8 mouse cellular contexts compared by ENCODE assay signal in the genomic region with DNA sequence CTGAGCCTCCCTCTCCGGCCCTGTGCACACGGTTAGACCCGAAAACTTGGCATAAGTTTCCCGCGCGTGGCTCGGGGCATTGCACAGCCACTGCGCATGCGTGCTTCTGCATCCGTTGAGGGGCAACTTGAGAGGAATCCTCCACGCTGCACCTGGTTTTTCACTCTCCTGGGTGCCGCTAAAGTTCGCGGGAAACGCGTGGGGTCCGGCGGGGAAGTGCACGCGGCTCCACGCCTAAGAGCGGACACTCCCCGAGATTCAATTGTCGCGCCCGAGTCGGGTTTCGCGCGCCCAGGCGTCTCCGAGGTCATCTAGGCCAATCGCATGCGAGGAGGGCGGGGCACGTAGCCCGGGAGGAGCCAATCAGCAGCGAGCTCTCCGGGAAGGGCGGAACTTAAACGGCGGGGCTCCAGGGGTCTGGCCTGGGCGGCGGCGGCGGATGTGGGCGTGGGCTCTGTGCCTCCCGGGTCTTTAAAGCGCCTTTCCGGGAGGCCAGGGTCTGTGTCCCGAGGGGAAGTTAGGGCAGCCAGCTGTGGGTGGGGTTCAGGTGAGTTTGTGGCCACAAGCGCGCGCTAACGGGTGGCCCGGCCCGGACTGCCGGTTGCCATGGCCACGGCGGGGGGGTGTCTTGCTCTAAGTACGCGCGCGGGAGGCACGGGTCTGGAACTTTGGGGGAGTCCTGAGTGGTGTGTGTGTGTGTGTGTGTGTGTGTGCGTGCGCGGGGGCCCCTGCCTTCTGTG. TPM values are rescaled to one million over a fixed set of nuclear protein-coding genes. Genes with fewer than 3 reads are reported as not detected.
A peak's percentile ranks its signal among the peaks of the same experiment; 100 is the strongest.
DNase-seq lines count a peak whose midpoint lies in the region; ATAC-seq and TF ChIP-seq lines count a peak whose summit lies in the region.

No protein-coding gene starts in this region.

- peaks cover 4 to 34% of the 10 kb centered on the region in 2 experiments; a peak in 3 of 4 replicates for H3K4me1 ChIP-seq in ES-E14 (ENCODE audit: control insufficient read depth in 2 of 2, insufficient read depth in 2 of 2, low read length in 2 of 2, poor library complexity in 1 of 2)
- peaks cover 24% of the 10 kb centered on the region for H3K4me1 ChIP-seq in forebrain, embryonic 14.5 days (ENCODE audit: control insufficient read depth, insufficient read depth, low read length)
- peaks cover 45% of the 10 kb centered on the region for H3K4me1 ChIP-seq in liver, postnatal 0 days (ENCODE audit: insufficient read depth)
- H3K4me1 ChIP-seq in neural tube, embryonic 13.5 days (replicated peaks) = peaks cover 40% of the 10 kb centered on the region

- TF ChIP-seq CTCF in liver, postnatal 0 days (IDR thresholded peaks at IDR 0.05; ENCODE audit: low read depth) = no peak

- H3K9me3 ChIP-seq in ES-E14 (ENCODE audit: control insufficient read depth, insufficient read depth, low read depth, low read length) = no peaks in the 10 kb centered on the region
- no peaks in the 10 kb centered on the region for H3K9me3 ChIP-seq in forebrain, embryonic 14.5 days (replicated peaks; ENCODE audit: control insufficient read depth, low read length)
- H3K9me3 ChIP-seq in liver, postnatal 0 days (ENCODE audit: low read length) = no peaks in the 10 kb centered on the region
- no peaks in the 10 kb centered on the region for H3K9me3 ChIP-seq in neural tube, embryonic 13.5 days

- in situ Hi-C loops in ES-E14 (cut with MboI; ENCODE audit: low sequenced_read_pairs in 2 of 2, unreplicated experiment in 2 of 2) = no loop called here

- H3K4me2 ChIP-seq in forebrain, embryonic 14.5 days (ENCODE audit: low read length) = peak overlapping the region; percentile 88
- H3K4me2 ChIP-seq in liver, postnatal 0 days (ENCODE audit: low read depth, low read length) = peak overlapping the region; percentile 88
- H3K4me2 ChIP-seq in neural tube, embryonic 13.5 days = peak overlapping the region; percentile 90

- peak; percentile 98 for DNase-seq in ES-E14 (ENCODE audit: low read depth, low spot score)
- peak; percentile 89 for DNase-seq in cerebellum, adult 11 months
- DNase-seq in forebrain, embryonic 14.5 days (ENCODE audit: low spot score) = peak; percentile 98
- peak; percentile 96 to 97 for DNase-seq in heart, postnatal 14 days
- DNase-seq in large intestine, adult 2 months (ENCODE audit: low read depth, low spot score) = peak; percentile 85
- peak; percentile 98 for DNase-seq in liver, postnatal 0 days
- peak; percentile 67 for DNase-seq in telencephalon, adult 2 months (ENCODE audit: low read depth, low spot score)

- peaks cover 42% of the 10 kb centered on the region for H3K36me3 ChIP-seq in ES-E14 (ENCODE audit: control insufficient read depth, insufficient read depth, low read length, poor library complexity, severe bottlenecking)
- H3K36me3 ChIP-seq in forebrain, embryonic 14.5 days (ENCODE audit: control insufficient read depth, insufficient read depth, low read length) = peaks cover 21% of the 10 kb centered on the region
- peaks cover 31% of the 10 kb centered on the region for H3K36me3 ChIP-seq in liver, postnatal 0 days (replicated peaks; ENCODE audit: insufficient read depth, low read length)
- no peaks in the 10 kb centered on the region for H3K36me3 ChIP-seq in neural tube, embryonic 13.5 days

- H3K9ac ChIP-seq in ES-E14 (ENCODE audit: insufficient read depth, low read depth, low read length, poor library complexity, severe bottlenecking) = peak overlapping the region; percentile 97
- peak overlapping the region; percentile 69 for H3K9ac ChIP-seq in forebrain, embryonic 14.5 days (ENCODE audit: low read length)
- peak overlapping the region; percentile 76 for H3K9ac ChIP-seq in liver, postnatal 0 days (replicated peaks)
- H3K9ac ChIP-seq in neural tube, embryonic 13.5 days = peak overlapping the region; percentile 74

- intact Hi-C loops in heart, postnatal 14 days (cut with DNase I) = no loop called here

- H3K4me3 ChIP-seq in ES-E14 (ENCODE audit: insufficient read depth in 1 of 2, low read depth in 1 of 2, low read length in 2 of 2, poor library complexity in 1 of 2, severe bottlenecking in 1 of 2) = peak overlapping the region; percentile 77 to 94
- H3K4me3 ChIP-seq in forebrain, embryonic 14.5 days (ENCODE audit: low read depth, low read length) = peak overlapping the region; percentile 76
- H3K4me3 ChIP-seq in liver, postnatal 0 days (ENCODE audit: low read depth, low read length) = peak overlapping the region; percentile 62
- H3K4me3 ChIP-seq in neural tube, embryonic 13.5 days = peak overlapping the region; percentile 74

- under 1% methylated on average over 67 of the region's 68 CpGs for WGBS in forebrain, embryonic 14.5 days
- WGBS in large intestine, adult 2 months = under 1% methylated on average over 68 of the region's 68 CpGs
- WGBS in liver, postnatal 0 days (ENCODE audit: insufficient replicate concordance) = under 1% methylated on average over 63 of the region's 68 CpGs
- under 1% methylated on average over 68 of the region's 68 CpGs for WGBS in neural tube, embryonic 13.5 days

- H3K27ac ChIP-seq in ES-E14 (ENCODE audit: insufficient read depth, low read depth, low read length, poor library complexity, severe bottlenecking) = peak overlapping the region; percentile 95
- H3K27ac ChIP-seq in forebrain, embryonic 14.5 days (ENCODE audit: low read depth, low read length) = peak overlapping the region; percentile 78
- peak overlapping the region; percentile 80 for H3K27ac ChIP-seq in liver, postnatal 0 days (ENCODE audit: low read depth)
- 0 out of 2 replicates have a peak overlapping the region, but pooled peaks have one; percentile 13 for H3K27ac ChIP-seq in neural tube, embryonic 13.5 days (replicated peaks)

- TF ChIP-seq EP300 in liver, postnatal 0 days (IDR thresholded peaks at IDR 0.05; ENCODE audit: low read depth) = no peak; the same call in 1 of the 2 replicates

- no peaks in the 10 kb centered on the region for H3K27me3 ChIP-seq in forebrain, embryonic 14.5 days (replicated peaks; ENCODE audit: control insufficient read depth, insufficient read depth, low read length)
- no peaks in the 10 kb centered on the region for H3K27me3 ChIP-seq in liver, postnatal 0 days (ENCODE audit: insufficient read depth, low read length)
- H3K27me3 ChIP-seq in neural tube, embryonic 13.5 days = no peaks in the 10 kb centered on the region; the same call in 1 of the 2 replicates

- peak; percentile 96 for ATAC-seq in forebrain, embryonic 14.5 days
- ATAC-seq in liver, postnatal 0 days = peak; percentile 87
- ATAC-seq in neural tube, embryonic 13.5 days (ENCODE audit: low read depth) = peak; percentile 96

TF ChIP-seq in ES-E14, 5 proteins besides CTCF, POLR2A, EP300 and RAD21:
- no peak for TF ChIP-seq ZC3H11A (IDR thresholded peaks at IDR 0.05; ENCODE audit: borderline replicate concordance, low read depth, low read length)
- TF ChIP-seq ZNF384 (IDR thresholded peaks at IDR 0.05; ENCODE audit: low read depth, low read length) = no peak
- no peak for TF ChIP-seq MAFK (IDR thresholded peaks at IDR 0.05; ENCODE audit: insufficient read depth, low read depth, low read length)
- 0 out of 2 replicates have a peak, but pooled peaks have one; percentile 46 for TF ChIP-seq HCFC1 (IDR thresholded peaks at IDR 0.05; ENCODE audit: borderline replicate concordance, insufficient read depth, low read length)

RNA-seq across cellular contexts. Expression of gene Uhrf1, which starts 0.9 kb away (rescaled TPM):
- 238 and 265 TPM in 2 replicates for total RNA-seq in ES-E14 (2012; rRNA removed)
- 38.9 and 47.4 TPM in 2 replicates for polyA plus RNA-seq in forebrain, embryonic 14.5 days (2014; fragmentation: Nextera tagmentation; extraction: Ambion mirVana)
- total RNA-seq in heart, postnatal 14 days (2021) = 10 to 100 TPM in 1 of 2 experiments, 1 to 10 TPM in 1; 4.8 to 12.2 TPM
- 29.2 and 30.7 TPM in 2 replicates for polyA plus RNA-seq in large intestine, adult 2 months (2012; rRNA removed)
- polyA plus RNA-seq in liver, postnatal 0 days (2015; fragmentation: Nextera tagmentation; extraction: Ambion mirVana) = 37.8 and 43.5 TPM in 2 replicates
- 20.0 and 27.4 TPM in 2 replicates for polyA plus RNA-seq in neural tube, embryonic 13.5 days (2015; fragmentation: Nextera tagmentation; extraction: Ambion mirVana)

RNA-seq across cellular contexts. Expression of gene Arrdc5, which starts 3.9 kb away (rescaled TPM):
- 0.21 TPM in 1 of 2 replicates, not detected in the other for total RNA-seq in ES-E14 (2012; rRNA removed)
- not detected in 2 replicates for polyA plus RNA-seq in forebrain, embryonic 14.5 days (2014; fragmentation: Nextera tagmentation; extraction: Ambion mirVana)
- total RNA-seq in heart, postnatal 14 days (2021) = under 1 TPM in 1 of 2 experiments, not detected in 1; 0.36 TPM
- not detected in 2 replicates for polyA plus RNA-seq in large intestine, adult 2 months (2012; rRNA removed)
- not detected in 2 replicates for polyA plus RNA-seq in liver, postnatal 0 days (2015; fragmentation: Nextera tagmentation; extraction: Ambion mirVana)
- not detected in 2 replicates for polyA plus RNA-seq in neural tube, embryonic 13.5 days (2015; fragmentation: Nextera tagmentation; extraction: Ambion mirVana)

RNA-seq across cellular contexts. Expression of gene Plin3, which starts 11.3 kb away (rescaled TPM):
- 40.5 and 53.9 TPM in 2 replicates for total RNA-seq in ES-E14 (2012; rRNA removed)
- 15.3 and 17.8 TPM in 2 replicates for polyA plus RNA-seq in forebrain, embryonic 14.5 days (2014; fragmentation: Nextera tagmentation; extraction: Ambion mirVana)
- 100 to 1,000 TPM; 115 to 133 TPM for total RNA-seq in heart, postnatal 14 days (2021)
- polyA plus RNA-seq in large intestine, adult 2 months (2012; rRNA removed) = 81.6 and 154 TPM in 2 replicates
- polyA plus RNA-seq in liver, postnatal 0 days (2015; fragmentation: Nextera tagmentation; extraction: Ambion mirVana) = 25.8 and 26.8 TPM in 2 replicates
- polyA plus RNA-seq in neural tube, embryonic 13.5 days (2015; fragmentation: Nextera tagmentation; extraction: Ambion mirVana) = 21.5 and 24.7 TPM in 2 replicates

RNA-seq across cellular contexts. Expression of gene Kdm4b, which starts 21.8 kb away (rescaled TPM):
- 21.1 and 43.7 TPM in 2 replicates for total RNA-seq in ES-E14 (2012; rRNA removed)
- 41.7 and 58.5 TPM in 2 replicates for polyA plus RNA-seq in forebrain, embryonic 14.5 days (2014; fragmentation: Nextera tagmentation; extraction: Ambion mirVana)
- total RNA-seq in heart, postnatal 14 days (2021) = 10 to 100 TPM; 44.3 to 44.9 TPM
- 16.4 and 22.7 TPM in 2 replicates for polyA plus RNA-seq in large intestine, adult 2 months (2012; rRNA removed)
- polyA plus RNA-seq in liver, postnatal 0 days (2015; fragmentation: Nextera tagmentation; extraction: Ambion mirVana) = 5.0 and 5.8 TPM in 2 replicates
- 72.1 and 77.9 TPM in 2 replicates for polyA plus RNA-seq in neural tube, embryonic 13.5 days (2015; fragmentation: Nextera tagmentation; extraction: Ambion mirVana)

RNA-seq across cellular contexts. Expression of gene Ticam1, which starts 27.4 kb away (rescaled TPM):
- 2.4 and 2.8 TPM in 2 replicates for total RNA-seq in ES-E14 (2012; rRNA removed)
- polyA plus RNA-seq in forebrain, embryonic 14.5 days (2014; fragmentation: Nextera tagmentation; extraction: Ambion mirVana) = 1.5 and 2.2 TPM in 2 replicates
- total RNA-seq in heart, postnatal 14 days (2021) = 10 to 100 TPM in 1 of 2 experiments, 1 to 10 TPM in 1; 9.5 to 11.4 TPM
- polyA plus RNA-seq in large intestine, adult 2 months (2012; rRNA removed) = 45.4 and 61.3 TPM in 2 replicates
- polyA plus RNA-seq in liver, postnatal 0 days (2015; fragmentation: Nextera tagmentation; extraction: Ambion mirVana) = 2.6 and 3.1 TPM in 2 replicates
- 1.5 and 1.7 TPM in 2 replicates for polyA plus RNA-seq in neural tube, embryonic 13.5 days (2015; fragmentation: Nextera tagmentation; extraction: Ambion mirVana)

Comparison
In these comparisons a context has a peak if more than half of its experiments do, and no peak if none do; other contexts are left out.
1. Peak in every context shown above with its lines: DNase-seq, ATAC-seq, H3K4me3 ChIP-seq and H3K27ac ChIP-seq.
2. H3K27ac ChIP-seq: peak in every context shown above with its lines; median percentile 95 in ES-E14; 80 in liver, postnatal 0 days; 78 in forebrain, embryonic 14.5 days; 13 in neural tube, embryonic 13.5 days.